Mouse (Mus musculus): ENCODE measurements around the gene Pde10a. TPM values are rescaled to one million over a fixed set of nuclear protein-coding genes. Genes with fewer than 3 reads are reported as not detected.

Gene Pde10a
- polyA plus RNA-seq, 1 experiment from 2014 or later = 10.7 TPM

- Histone ChIP-seq H3K36me3 (replicated peaks) (no peaks in the 10 kb centered on the region), H3K27me3 (no peaks in the 10 kb centered on the region), H3K9me3 (no peaks in the 10 kb centered on the region), H3K4me2 (no peak overlapping the region), H3K4me1 (peaks cover 17% of the 10 kb centered on the region), H3K27ac (no peak overlapping the region), H3K9ac (no peak overlapping the region), H3K4me3 (replicated peaks) (no peak overlapping the region)
- no peak for ATAC-seq (ENCODE audit: low FRiP score)
- WGBS = 80% methylated on average over 4 of the region's 4 CpGs
These were observed 435.2 kb downstream of the Pde10a start for GRCm38 (mm10) chr17:8960386-8960785.

GRCm38 (mm10) chr17:8961097-8961496, 435.9 kb downstream of the Pde10a start:
- no peaks in the 10 kb centered on the region for H3K27me3 ChIP-seq
- H3K27ac ChIP-seq = peak overlapping the region; percentile 53; the same call in 1 of the 2 replicates
- H3K9ac ChIP-seq = no peak overlapping the region
- H3K4me2 ChIP-seq = no peak overlapping the region
- 74% methylated on average over 5 of the region's 5 CpGs for WGBS
- no peaks in the 10 kb centered on the region for H3K9me3 ChIP-seq
- ATAC-seq (ENCODE audit: low FRiP score) = peak; percentile 70; the same call in 1 of the 2 replicates
- H3K4me1 ChIP-seq = peaks cover 13% of the 10 kb centered on the region
- H3K4me3 ChIP-seq (replicated peaks) = no peak overlapping the region
- no peaks in the 10 kb centered on the region for H3K36me3 ChIP-seq (replicated peaks)

- peak; percentile 75 for ATAC-seq (ENCODE audit: low FRiP score)
- Histone ChIP-seq H3K36me3 (replicated peaks) (no peaks in the 10 kb centered on the region), H3K4me3 (replicated peaks) (no peak overlapping the region), H3K27ac (peak overlapping the region; percentile 53; the same call in 1 of the 2 replicates), H3K9ac (no peak overlapping the region), H3K27me3 (no peaks in the 10 kb centered on the region), H3K4me1 (peaks cover 9% of the 10 kb centered on the region), H3K4me2 (no peak overlapping the region), H3K9me3 (no peaks in the 10 kb centered on the region)
- WGBS = 45% methylated on average over 14 of the region's 14 CpGs
These were observed 436.5 kb downstream of the Pde10a start for GRCm38 (mm10) chr17:8961644-8962043.

GRCm38 (mm10) chr17:8965177-8965576, 440.0 kb downstream of the Pde10a start:
- WGBS = 89% methylated on average over 6 of the region's 6 CpGs

GRCm38 (mm10) chr17:8972152-8972854, 447.1 kb downstream of the Pde10a start:
- Histone ChIP-seq H3K4me2 (no peak overlapping the region), H3K4me1 (peaks cover 25% of the 10 kb centered on the region), H3K4me3 (replicated peaks) (no peak overlapping the region), H3K9me3 (no peaks in the 10 kb centered on the region), H3K9ac (no peak overlapping the region), H3K27me3 (no peaks in the 10 kb centered on the region), H3K36me3 (replicated peaks) (peaks cover 34% of the 10 kb centered on the region), H3K27ac (no peak overlapping the region)
- no peak for ATAC-seq (ENCODE audit: low FRiP score)
- 24% methylated on average over 12 of the region's 12 CpGs for WGBS

More at GRCm38 (mm10) chr17:8965177-8965576, 440.0 kb downstream of the Pde10a start:
- Histone ChIP-seq H3K4me2 (no peak overlapping the region), H3K4me1 (peaks cover 9% of the 10 kb centered on the region), H3K4me3 (replicated peaks) (no peak overlapping the region), H3K9ac (no peak overlapping the region), H3K27ac (no peak overlapping the region), H3K27me3 (no peaks in the 10 kb centered on the region), H3K9me3 (no peaks in the 10 kb centered on the region), H3K36me3 (replicated peaks) (peaks cover 24% of the 10 kb centered on the region)
- ATAC-seq (ENCODE audit: low FRiP score) = no peak

GRCm38 (mm10) chr17:8973331-8973730, 448.2 kb downstream of the Pde10a start:
- H3K27me3 ChIP-seq = no peaks in the 10 kb centered on the region
- H3K4me3 ChIP-seq (replicated peaks) = no peak overlapping the region
- H3K27ac ChIP-seq = no peak overlapping the region
- H3K36me3 ChIP-seq (replicated peaks) = peaks cover 27% of the 10 kb centered on the region
- H3K4me1 ChIP-seq = peaks cover 25% of the 10 kb centered on the region
- no peak for ATAC-seq (ENCODE audit: low FRiP score)
- H3K9me3 ChIP-seq = no peaks in the 10 kb centered on the region
- H3K4me2 ChIP-seq = no peak overlapping the region
- no peak overlapping the region for H3K9ac ChIP-seq
- 80% methylated on average over 5 of the region's 5 CpGs for whole genome bisulfite sequencing

- Histone ChIP-seq H3K27me3 (no peaks in the 10 kb centered on the region), H3K4me2 (no peak overlapping the region), H3K9ac (no peak overlapping the region), H3K4me1 (peaks cover 25% of the 10 kb centered on the region), H3K9me3 (no peaks in the 10 kb centered on the region), H3K36me3 (replicated peaks) (peaks cover 24% of the 10 kb centered on the region), H3K4me3 (replicated peaks) (no peak overlapping the region), H3K27ac (no peak overlapping the region)
- no peak for ATAC-seq (ENCODE audit: low FRiP score)
- 68% methylated on average over 7 of the region's 7 CpGs for WGBS
These were observed 449.3 kb downstream of the Pde10a start for GRCm38 (mm10) chr17:8974423-8974822.

GRCm38 (mm10) chr17:8974823-8975397, 449.7 kb downstream of the Pde10a start:
- Histone ChIP-seq H3K27me3 (no peaks in the 10 kb centered on the region), H3K36me3 (replicated peaks) (peaks cover 23% of the 10 kb centered on the region), H3K4me1 (peaks cover 25% of the 10 kb centered on the region), H3K4me2 (no peak overlapping the region), H3K9ac (no peak overlapping the region), H3K27ac (no peak overlapping the region), H3K4me3 (replicated peaks) (no peak overlapping the region), H3K9me3 (no peaks in the 10 kb centered on the region)
- no peak for ATAC-seq (ENCODE audit: low FRiP score)
- 74% methylated on average over 6 of the region's 6 CpGs for WGBS

GRCm38 (mm10) chr17:8976745-8977144, 451.6 kb downstream of the Pde10a start:
- H3K4me2 ChIP-seq = no peak overlapping the region
- H3K27ac ChIP-seq = no peak overlapping the region
- H3K4me3 ChIP-seq (replicated peaks) = no peak overlapping the region
- no peak for ATAC-seq (ENCODE audit: low FRiP score)
- 94% methylated on average over 6 of the region's 6 CpGs for WGBS
- H3K27me3 ChIP-seq = no peaks in the 10 kb centered on the region
- no peaks in the 10 kb centered on the region for H3K9me3 ChIP-seq
- H3K9ac ChIP-seq = no peak overlapping the region
- H3K4me1 ChIP-seq = peaks cover 18% of the 10 kb centered on the region
- peaks cover 29% of the 10 kb centered on the region for H3K36me3 ChIP-seq (replicated peaks)

GRCm38 (mm10) chr17:8977271-8977670, 452.1 kb downstream of the Pde10a start:
- no peak overlapping the region for H3K9ac ChIP-seq
- peaks cover 33% of the 10 kb centered on the region for H3K36me3 ChIP-seq (replicated peaks)
- no peaks in the 10 kb centered on the region for H3K9me3 ChIP-seq
- no peak overlapping the region for H3K4me2 ChIP-seq
- WGBS = 95% methylated on average over 2 of the region's 2 CpGs
- H3K27me3 ChIP-seq = no peaks in the 10 kb centered on the region
- no peak overlapping the region for H3K4me3 ChIP-seq (replicated peaks)
- no peak overlapping the region for H3K27ac ChIP-seq
- peaks cover 13% of the 10 kb centered on the region for H3K4me1 ChIP-seq
- no peak for ATAC-seq (ENCODE audit: low FRiP score)

GRCm38 (mm10) chr17:8983576-8983975, 458.4 kb downstream of the Pde10a start:
- H3K9ac ChIP-seq = no peak overlapping the region
- H3K4me1 ChIP-seq = peaks cover 3% of the 10 kb centered on the region
- no peaks in the 10 kb centered on the region for H3K9me3 ChIP-seq
- ATAC-seq (ENCODE audit: low FRiP score) = no peak
- WGBS = 79% methylated on average over 2 of the region's 2 CpGs
- no peak overlapping the region for H3K4me3 ChIP-seq (replicated peaks)
- no peak overlapping the region for H3K4me2 ChIP-seq
- no peaks in the 10 kb centered on the region for H3K27me3 ChIP-seq
- H3K36me3 ChIP-seq (replicated peaks) = peaks cover 35% of the 10 kb centered on the region
- no peak overlapping the region for H3K27ac ChIP-seq

GRCm38 (mm10) chr17:8985714-8986113, 460.5 kb downstream of the Pde10a start:
- 53% methylated on average over 5 of the region's 5 CpGs for WGBS
- no peak for ATAC-seq (ENCODE audit: low FRiP score)

GRCm38 (mm10) chr17:8986551-8986950, 461.4 kb downstream of the Pde10a start:
- WGBS = 84% methylated on average over 2 of the region's 2 CpGs
- H3K9ac ChIP-seq = no peak overlapping the region
- no peak for ATAC-seq (ENCODE audit: low FRiP score)
- H3K9me3 ChIP-seq = no peaks in the 10 kb centered on the region
- peaks cover 10% of the 10 kb centered on the region for H3K4me1 ChIP-seq
- H3K27ac ChIP-seq = no peak overlapping the region
- peaks cover 17% of the 10 kb centered on the region for H3K36me3 ChIP-seq (replicated peaks)
- H3K27me3 ChIP-seq = no peaks in the 10 kb centered on the region
- H3K4me3 ChIP-seq (replicated peaks) = no peak overlapping the region
- H3K4me2 ChIP-seq = no peak overlapping the region

More at GRCm38 (mm10) chr17:8985714-8986113, 460.5 kb downstream of the Pde10a start:
- H3K36me3 ChIP-seq (replicated peaks) = peaks cover 23% of the 10 kb centered on the region
- no peaks in the 10 kb centered on the region for H3K9me3 ChIP-seq
- no peak overlapping the region for H3K4me3 ChIP-seq (replicated peaks)
- peaks cover 10% of the 10 kb centered on the region for H3K4me1 ChIP-seq
- H3K4me2 ChIP-seq = no peak overlapping the region
- H3K27me3 ChIP-seq = no peaks in the 10 kb centered on the region
- H3K27ac ChIP-seq = no peak overlapping the region
- no peak overlapping the region for H3K9ac ChIP-seq

All from forebrain, embryonic 12.5 days (tissue).